In the genomic region with DNA sequence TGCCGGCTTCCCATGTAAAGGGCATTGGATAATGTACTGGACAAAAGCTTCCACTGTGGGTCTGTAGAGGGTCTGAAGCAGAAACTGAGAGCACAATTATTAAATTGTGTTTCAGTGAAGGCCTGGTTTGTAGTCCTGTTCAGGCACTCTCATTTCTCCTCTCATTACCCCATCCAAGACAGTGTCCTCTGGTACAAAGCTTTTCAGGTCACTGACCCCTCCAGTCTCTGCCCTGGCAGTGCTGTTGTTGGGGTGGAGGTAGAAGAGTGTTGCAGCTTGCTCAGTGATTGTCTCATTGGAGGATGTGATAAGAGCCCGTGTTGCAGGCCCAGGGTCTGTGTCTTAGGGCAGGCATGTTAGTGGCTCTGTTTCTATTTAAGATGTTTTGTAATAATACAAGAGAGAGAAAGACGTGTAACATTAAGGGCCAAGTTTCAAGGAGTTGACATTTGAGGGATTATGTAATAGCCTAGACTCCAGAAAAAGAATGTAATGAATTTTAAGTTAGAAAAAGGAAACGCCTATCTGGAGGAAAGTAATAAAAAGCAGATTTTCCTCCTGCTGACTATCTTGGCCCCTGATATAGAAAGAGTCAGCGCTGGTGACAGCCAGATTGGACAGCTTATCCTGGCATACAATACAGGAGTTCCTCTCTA, we compare ENCODE assay signal across 12 mouse cellular contexts. TPM values are rescaled to one million over a fixed set of nuclear protein-coding genes. Genes with fewer than 3 reads are reported as not detected.
DNase-seq lines count a peak whose midpoint lies in the region; ATAC-seq and TF ChIP-seq lines count a peak whose summit lies in the region.
"Had no signal": no experiment of that assay in that cellular context is flagged by ENCODE, and none has a peak within 500 bp of the region (broad histone marks: within the 10 kb centered on the region; RNA-seq: fewer than 3 reads in every experiment).

No protein-coding gene starts in this region.

- H3K9ac ChIP-seq in hindbrain, embryonic 12.5 days: no peak overlapping the region
- no peak overlapping the region for H3K9ac ChIP-seq in hindbrain, postnatal 0 days (replicated peaks; ENCODE audit: low read length)
- no peak overlapping the region for H3K9ac ChIP-seq in lung, embryonic 14.5 days

- H3K27ac ChIP-seq in hindbrain, embryonic 12.5 days: 0 out of 2 replicates have a peak overlapping the region, but pooled peaks have one; percentile 35
- H3K27ac ChIP-seq in hindbrain, postnatal 0 days: no peak overlapping the region
- peak overlapping the region; percentile 54; the same call in 1 of the 2 replicates for H3K27ac ChIP-seq in lung, embryonic 14.5 days (ENCODE audit: low read depth)

- no peak for TF ChIP-seq CTCF in hindbrain, postnatal 0 days (IDR thresholded peaks at IDR 0.05; ENCODE audit: low read depth)
- TF ChIP-seq CTCF in lung, embryonic 14.5 days (IDR thresholded peaks at IDR 0.05; ENCODE audit: low read depth): no peak

- peak overlapping the region; percentile 19; the same call in 1 of the 2 replicates for H3K4me2 ChIP-seq in hindbrain, embryonic 12.5 days (replicated peaks)
- no peak overlapping the region for H3K4me2 ChIP-seq in hindbrain, postnatal 0 days (ENCODE audit: low read depth, low read length)
- peak overlapping the region; percentile 12; the same call in 1 of the 2 replicates for H3K4me2 ChIP-seq in lung, embryonic 14.5 days

- DNase-seq in hindbrain, postnatal 0 days (ENCODE audit: low spot score): no peak
- DNase-seq in NIH3T3 (ENCODE audit: low read depth): peak; percentile 65
- peak; percentile 21 to 23 for DNase-seq in heart, adult 9 months (ENCODE audit: low spot score in 2 of 2)
- DNase-seq in lung, embryonic 14.5 days: no peak
- DNase-seq in urinary bladder, postnatal 10 days (ENCODE audit: low spot score): no peak
- no peak for DNase-seq in cerebellum, postnatal 14 days
- DNase-seq in gastrocnemius, adult 18-20 months (ENCODE audit: low spot score): no peak
- DNase-seq: cerebellum, postnatal 10 days had no signal

- ATAC-seq in hindbrain, embryonic 12.5 days (ENCODE audit: low FRiP score): no peak
- ATAC-seq in hindbrain, postnatal 0 days: no peak
- ATAC-seq in lung, embryonic 14.5 days (ENCODE audit: insufficient read depth): no peak

- 48% methylated on average over 5 of the region's 5 CpGs for WGBS in hindbrain, embryonic 12.5 days
- WGBS in hindbrain, postnatal 0 days: 47% methylated on average over 5 of the region's 5 CpGs
- 31% methylated on average over 5 of the region's 5 CpGs for WGBS in lung, embryonic 14.5 days

- no peaks in the 10 kb centered on the region for H3K27me3 ChIP-seq in hindbrain, embryonic 12.5 days
- no peaks in the 10 kb centered on the region for H3K27me3 ChIP-seq in hindbrain, postnatal 0 days (ENCODE audit: insufficient read depth, low read length)
- H3K27me3 ChIP-seq in lung, embryonic 14.5 days (ENCODE audit: insufficient read depth, low read length): no peaks in the 10 kb centered on the region

- H3K9me3 ChIP-seq in hindbrain, embryonic 12.5 days (replicated peaks): 0 out of 2 replicates have a peak, but pooled peaks cover under 1% of the 10 kb centered on the region
- H3K9me3 ChIP-seq in hindbrain, postnatal 0 days (ENCODE audit: low read length): no peaks in the 10 kb centered on the region
- no peaks in the 10 kb centered on the region for H3K9me3 ChIP-seq in lung, embryonic 14.5 days (ENCODE audit: low read depth, low read length)

- peaks cover 24% of the 10 kb centered on the region for H3K4me1 ChIP-seq in hindbrain, embryonic 12.5 days
- peaks cover 3% of the 10 kb centered on the region; the same call in 1 of the 2 replicates for H3K4me1 ChIP-seq in hindbrain, postnatal 0 days (ENCODE audit: insufficient read depth, low read length)
- H3K4me1 ChIP-seq in lung, embryonic 14.5 days (ENCODE audit: insufficient read depth): peaks cover 15% of the 10 kb centered on the region

- H3K36me3 ChIP-seq in hindbrain, embryonic 12.5 days: no peaks in the 10 kb centered on the region
- H3K36me3 ChIP-seq in hindbrain, postnatal 0 days (ENCODE audit: insufficient read depth, low read length): no peaks in the 10 kb centered on the region
- no peaks in the 10 kb centered on the region for H3K36me3 ChIP-seq in lung, embryonic 14.5 days (ENCODE audit: insufficient read depth)

- H3K4me3 ChIP-seq in hindbrain, embryonic 12.5 days: no peak overlapping the region
- no peak overlapping the region for H3K4me3 ChIP-seq in hindbrain, postnatal 0 days (ENCODE audit: low read length)
- no peak overlapping the region for H3K4me3 ChIP-seq in lung, embryonic 14.5 days (ENCODE audit: low read depth, low read length)

RNA-seq across cellular contexts. Expression of gene Reck, which starts 2.9 kb away (rescaled TPM):
- polyA plus RNA-seq in hindbrain, embryonic 12.5 days (2016; fragmentation: Nextera tagmentation; extraction: Ambion mirVana): 20.1 and 21.9 TPM in 2 replicates
- total RNA-seq in hindbrain, postnatal 0 days (2014; rRNA removed): 4.0 and 6.1 TPM in 2 replicates
- polyA plus RNA-seq in hindbrain, postnatal 0 days (2015; fragmentation: Nextera tagmentation; extraction: Ambion mirVana): 3.4 and 4.0 TPM in 2 replicates
- 27.9 and 29.5 TPM in 2 replicates for polyA plus RNA-seq in lung, embryonic 14.5 days (2014; fragmentation: Nextera tagmentation; extraction: Ambion mirVana)
- total RNA-seq in gastrocnemius, adult 18-20 months (2021): 1 to 10 TPM; 2.0 to 2.3 TPM

RNA-seq across cellular contexts. Expression of gene Olfr155, which starts 26.9 kb away (rescaled TPM):
- not detected in 2 replicates for polyA plus RNA-seq in hindbrain, embryonic 12.5 days (2016; fragmentation: Nextera tagmentation; extraction: Ambion mirVana)
- total RNA-seq in hindbrain, postnatal 0 days (2014; rRNA removed): not detected in 2 replicates
- polyA plus RNA-seq in hindbrain, postnatal 0 days (2015; fragmentation: Nextera tagmentation; extraction: Ambion mirVana): not detected in 2 replicates
- not detected in 2 replicates for polyA plus RNA-seq in lung, embryonic 14.5 days (2014; fragmentation: Nextera tagmentation; extraction: Ambion mirVana)
- total RNA-seq in gastrocnemius, adult 18-20 months (2021): not detected
- total RNA-seq: adrenal gland, adult 18-20 months had no signal
- polyA plus RNA-seq: large intestine, adult 2 months; liver, embryonic 16.5 days had no signal

RNA-seq across cellular contexts. Expression of gene Olfr157, which starts 38.2 kb away (rescaled TPM):
- not detected in 2 replicates for polyA plus RNA-seq in hindbrain, embryonic 12.5 days (2016; fragmentation: Nextera tagmentation; extraction: Ambion mirVana)
- total RNA-seq in hindbrain, postnatal 0 days (2014; rRNA removed): not detected in 2 replicates
- not detected in 2 replicates for polyA plus RNA-seq in hindbrain, postnatal 0 days (2015; fragmentation: Nextera tagmentation; extraction: Ambion mirVana)
- polyA plus RNA-seq in lung, embryonic 14.5 days (2014; fragmentation: Nextera tagmentation; extraction: Ambion mirVana): not detected in 2 replicates
- not detected for total RNA-seq in gastrocnemius, adult 18-20 months (2021)
- total RNA-seq: adrenal gland, adult 18-20 months had no signal
- polyA plus RNA-seq: liver, embryonic 16.5 days had no signal

RNA-seq across cellular contexts. Expression of gene Olfr156, which starts 54.6 kb away (rescaled TPM):
- not detected in 2 replicates for polyA plus RNA-seq in hindbrain, embryonic 12.5 days (2016; fragmentation: Nextera tagmentation; extraction: Ambion mirVana)
- total RNA-seq in hindbrain, postnatal 0 days (2014; rRNA removed): not detected in 2 replicates
- not detected in 2 replicates for polyA plus RNA-seq in hindbrain, postnatal 0 days (2015; fragmentation: Nextera tagmentation; extraction: Ambion mirVana)
- polyA plus RNA-seq in lung, embryonic 14.5 days (2014; fragmentation: Nextera tagmentation; extraction: Ambion mirVana): not detected in 2 replicates
- not detected for total RNA-seq in gastrocnemius, adult 18-20 months (2021)
- total RNA-seq: adrenal gland, adult 18-20 months had no signal
- polyA plus RNA-seq: large intestine, adult 2 months; liver, embryonic 16.5 days had no signal

Comparison
In these comparisons a context has a peak if more than half of its experiments do, and no peak if none do; other contexts are left out.
1. DNase-seq: peak in NIH3T3 (single experiment) and heart, adult 9 months (2 of 2); none in hindbrain, postnatal 0 days (single experiment), lung, embryonic 14.5 days (single experiment), urinary bladder, postnatal 10 days (single experiment), cerebellum, postnatal 14 days (0 of 2) and gastrocnemius, adult 18-20 months (single experiment).